ENCODE assay signal across 20 mouse cellular contexts in the genomic region with DNA sequence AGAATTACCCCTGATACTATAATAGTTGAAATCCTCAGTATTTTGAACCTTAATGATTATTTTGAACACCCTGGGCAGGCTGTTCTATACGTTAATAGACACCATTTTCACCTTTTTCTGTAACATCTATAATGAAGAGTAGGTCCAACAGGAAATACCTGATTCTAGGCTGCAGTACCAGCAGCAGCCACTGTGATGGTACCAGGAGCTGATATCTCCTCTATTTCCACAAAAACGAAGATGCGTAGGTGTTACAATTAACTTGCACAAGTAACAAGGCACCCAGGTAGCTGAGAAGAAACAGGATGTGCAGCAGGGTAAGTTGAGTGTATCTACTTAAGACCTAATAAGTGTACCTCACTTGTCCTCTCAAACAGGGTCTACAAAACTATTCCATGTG.
DNase-seq lines count a peak whose midpoint lies in the region; ATAC-seq and TF ChIP-seq lines count a peak whose summit lies in the region.
"Had no signal": no experiment of that assay in that cellular context is flagged by ENCODE, and none has a peak within 500 bp of the region (broad histone marks: within the 10 kb centered on the region; RNA-seq: fewer than 3 reads in every experiment).

No protein-coding gene starts in this region.

- no peak overlapping the region for H3K27ac ChIP-seq in heart, adult 2 months
- H3K27ac ChIP-seq in liver, embryonic 14.5 days = no peak overlapping the region
- no peak overlapping the region for H3K27ac ChIP-seq in liver, embryonic 12.5 days
- H3K27ac ChIP-seq: embryonic facial prominence, embryonic 10.5 days; heart, embryonic 15.5 days; hindbrain, embryonic 10.5 days; midbrain, embryonic 15.5 days had no signal

- ATAC-seq in liver, embryonic 14.5 days (ENCODE audit: insufficient read depth) = no peak
- ATAC-seq in liver, embryonic 12.5 days = no peak
- ATAC-seq in megakaryocyte progenitor cell, adult 5-6 weeks (replicated peaks; ENCODE audit: poor library complexity) = 0 out of 2 replicates have a peak, but pooled peaks have one; percentile 46
- no peak for ATAC-seq in megakaryocyte, adult 5-6 weeks (ENCODE audit: poor library complexity, severe bottlenecking)
- ATAC-seq: midbrain, embryonic 15.5 days had no signal

- no peak for TF ChIP-seq POLR2A in heart, adult 2 months (IDR thresholded peaks at IDR 0.05; ENCODE audit: insufficient read depth, low read depth, low read length)

- H3K36me3 ChIP-seq in heart, adult 2 months (ENCODE audit: control insufficient read depth, insufficient read depth, low read length) = no peaks in the 10 kb centered on the region
- H3K36me3 ChIP-seq in liver, embryonic 14.5 days (replicated peaks; ENCODE audit: control insufficient read depth, insufficient read depth, low read depth) = no peaks in the 10 kb centered on the region
- H3K36me3 ChIP-seq in liver, embryonic 12.5 days = no peaks in the 10 kb centered on the region
- H3K36me3 ChIP-seq in E14TG2a.4 (ENCODE audit: insufficient read depth, low read length) = no peaks in the 10 kb centered on the region
- H3K36me3 ChIP-seq: embryonic facial prominence, embryonic 10.5 days; heart, embryonic 15.5 days; hindbrain, embryonic 10.5 days; midbrain, embryonic 15.5 days had no signal

- peaks cover 7% of the 10 kb centered on the region for H3K79me2 ChIP-seq in heart, adult 2 months (replicated peaks; ENCODE audit: control insufficient read depth, insufficient read depth, low read length)

- peak; percentile 62 for TF ChIP-seq CTCF in heart, adult 2 months (IDR thresholded peaks at IDR 0.05)
- TF ChIP-seq CTCF in liver, embryonic 14.5 days (IDR thresholded peaks at IDR 0.05; ENCODE audit: low read depth) = peak; percentile 33; the same call in 1 of the 2 replicates
- TF ChIP-seq CTCF in E14TG2a.4 (conservative IDR thresholded peaks at IDR 0.05; ENCODE audit: low read length) = peak; percentile 45

- WGBS in heart, adult 2 months = 91% methylated on average over 3 of the region's 3 CpGs
- WGBS in liver, embryonic 14.5 days (ENCODE audit: insufficient replicate concordance) = 64% methylated on average over 3 of the region's 3 CpGs
- WGBS in liver, embryonic 12.5 days (ENCODE audit: insufficient replicate concordance) = 82% methylated on average over 3 of the region's 3 CpGs

- no peak overlapping the region for H3K4me2 ChIP-seq in liver, embryonic 14.5 days (ENCODE audit: low read depth)
- no peak overlapping the region for H3K4me2 ChIP-seq in liver, embryonic 12.5 days
- H3K4me2 ChIP-seq: heart, embryonic 15.5 days; midbrain, embryonic 15.5 days had no signal

- no peak overlapping the region for H3K4me3 ChIP-seq in heart, adult 2 months
- no peak overlapping the region for H3K4me3 ChIP-seq in liver, embryonic 14.5 days (ENCODE audit: insufficient read depth in 1 of 2, low read depth in 2 of 2, low read length in 2 of 2)
- no peak overlapping the region for H3K4me3 ChIP-seq in liver, embryonic 12.5 days
- H3K4me3 ChIP-seq in E14TG2a.4 (replicated peaks; ENCODE audit: low read length) = no peak overlapping the region
- H3K4me3 ChIP-seq: embryonic facial prominence, embryonic 10.5 days; heart, embryonic 15.5 days; hindbrain, embryonic 10.5 days; megakaryocyte, embryonic 14.5 days; midbrain, embryonic 15.5 days had no signal

- intact Hi-C loops in heart, adult 2 months (cut with DNase I) = no loop called here

- no peak for TF ChIP-seq EP300 in heart, adult 2 months (IDR thresholded peaks at IDR 0.05; ENCODE audit: insufficient read depth, low read depth, low read length)
- no peak for TF ChIP-seq EP300 in liver, embryonic 14.5 days (IDR thresholded peaks at IDR 0.05; ENCODE audit: low read depth)

- no peaks in the 10 kb centered on the region for H3K27me3 ChIP-seq in heart, adult 2 months (ENCODE audit: control insufficient read depth, insufficient read depth, low read length)
- H3K27me3 ChIP-seq in liver, embryonic 14.5 days (ENCODE audit: control insufficient read depth, insufficient read depth, low read length) = no peaks in the 10 kb centered on the region
- H3K27me3 ChIP-seq in liver, embryonic 12.5 days (replicated peaks) = no peaks in the 10 kb centered on the region
- 0 out of 2 replicates have a peak, but pooled peaks cover 3% of the 10 kb centered on the region for H3K27me3 ChIP-seq in E14TG2a.4 (ENCODE audit: insufficient read depth, low read length)
- H3K27me3 ChIP-seq: heart, embryonic 15.5 days; midbrain, embryonic 15.5 days had no signal

- peaks cover 13% of the 10 kb centered on the region for H3K4me1 ChIP-seq in heart, adult 2 months (ENCODE audit: control insufficient read depth, insufficient read depth, low read length)
- no peaks in the 10 kb centered on the region for H3K4me1 ChIP-seq in liver, embryonic 14.5 days (replicated peaks; ENCODE audit: control insufficient read depth in 2 of 2, insufficient read depth in 2 of 2, low read length in 1 of 2)
- H3K4me1 ChIP-seq in liver, embryonic 12.5 days = no peaks in the 10 kb centered on the region
- H3K4me1 ChIP-seq in E14TG2a.4 (replicated peaks; ENCODE audit: low read depth, low read length) = no peaks in the 10 kb centered on the region
- H3K4me1 ChIP-seq: megakaryocyte, embryonic 14.5 days had no signal

- H3K9ac ChIP-seq in heart, adult 2 months (ENCODE audit: low read depth, low read length) = no peak overlapping the region
- H3K9ac ChIP-seq in liver, embryonic 14.5 days (replicated peaks) = no peak overlapping the region
- no peak overlapping the region for H3K9ac ChIP-seq in liver, embryonic 12.5 days
- H3K9ac ChIP-seq: heart, embryonic 15.5 days; midbrain, embryonic 15.5 days had no signal

- DNase-seq in heart, adult 2 months = no peak
- no peak for DNase-seq in heart, postnatal 4 days
- DNase-seq in liver, embryonic 14.5 days (ENCODE audit: low read depth in 3 of 3, low spot score in 3 of 3) = no peak
- DNase-seq: adrenal gland, postnatal 25 days; B cell, adult 2 months; cerebellum, adult 18-20 months; gastrocnemius, postnatal 14 days; heart, adult 18-20 months; kidney, postnatal 4 days; lung, adult 18-20 months; right cerebral cortex, postnatal 25 days had no signal

- no peaks in the 10 kb centered on the region for H3K9me3 ChIP-seq in liver, embryonic 14.5 days (ENCODE audit: control insufficient read depth, low read length)
- no peaks in the 10 kb centered on the region for H3K9me3 ChIP-seq in liver, embryonic 12.5 days (replicated peaks)
- no peaks in the 10 kb centered on the region for H3K9me3 ChIP-seq in E14TG2a.4 (ENCODE audit: low read length)
- H3K9me3 ChIP-seq: embryonic facial prominence, embryonic 10.5 days; heart, embryonic 15.5 days; hindbrain, embryonic 10.5 days; megakaryocyte, embryonic 14.5 days; midbrain, embryonic 15.5 days had no signal
